Mouse (Mus musculus) stomach, adult 2 months (tissue): Measurements from ENCODE around the gene Usf1. TPM values are rescaled to one million over a fixed set of nuclear protein-coding genes. Genes with fewer than 3 reads are reported as not detected.

Experiments
- polyA plus RNA-seq: library from polyadenylated mRNA; depleted of rRNA; stranded (reverse); fragments of >200 nt; gene quantifications from 2 replicates; pipeline ENCODE4 v1.2.3, GENCODE M21; 2012; rRNA removed

Usf1 gene
- 35.3 and 39.4 TPM in 2 replicates for polyA plus RNA-seq

GRCm38 (mm10) chr1:171410947-171411484 lies at the start of gene Usf1:
Usf1 (plus strand) TSS chr1:171411313.

GRCm38 (mm10) chr1:171369845-171370556 lies 41.1 kb upstream of the Usf1 start, which contains the start of gene Nectin4:
Nectin4 (plus strand) TSS chr1:171370099.

GRCm38 (mm10) chr1:171388376-171389102 lies 22.6 kb upstream of the Usf1 start, which contains the start of gene Arhgap30:
Arhgap30 (plus strand) TSS chr1:171388954.

DNA sequence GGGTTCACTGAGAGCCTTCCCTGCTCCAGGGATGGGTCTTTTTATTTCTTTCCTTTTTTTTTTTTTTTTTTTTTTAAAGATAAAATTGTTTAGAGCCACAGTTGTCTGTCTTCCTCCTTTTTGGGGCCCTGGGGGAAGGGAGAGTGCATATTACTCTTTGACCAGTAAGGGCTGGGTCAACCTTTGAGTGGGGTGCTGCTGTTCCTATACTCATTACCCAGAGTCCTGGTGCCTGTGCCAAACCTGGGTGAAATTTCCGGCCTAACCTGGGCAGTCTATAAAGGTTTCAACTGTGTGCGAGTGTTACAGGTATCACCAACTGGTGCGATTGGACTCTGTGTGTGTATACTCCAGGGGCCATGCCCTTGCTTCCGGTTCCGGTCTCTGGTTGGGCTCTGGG lies 7.5 kb downstream of the Usf1 start, which contains the start of gene Tstd1:
Gene Tstd1 (plus strand): TSS at position 213 of the 400 bp plus-strand sequence.

DNA sequence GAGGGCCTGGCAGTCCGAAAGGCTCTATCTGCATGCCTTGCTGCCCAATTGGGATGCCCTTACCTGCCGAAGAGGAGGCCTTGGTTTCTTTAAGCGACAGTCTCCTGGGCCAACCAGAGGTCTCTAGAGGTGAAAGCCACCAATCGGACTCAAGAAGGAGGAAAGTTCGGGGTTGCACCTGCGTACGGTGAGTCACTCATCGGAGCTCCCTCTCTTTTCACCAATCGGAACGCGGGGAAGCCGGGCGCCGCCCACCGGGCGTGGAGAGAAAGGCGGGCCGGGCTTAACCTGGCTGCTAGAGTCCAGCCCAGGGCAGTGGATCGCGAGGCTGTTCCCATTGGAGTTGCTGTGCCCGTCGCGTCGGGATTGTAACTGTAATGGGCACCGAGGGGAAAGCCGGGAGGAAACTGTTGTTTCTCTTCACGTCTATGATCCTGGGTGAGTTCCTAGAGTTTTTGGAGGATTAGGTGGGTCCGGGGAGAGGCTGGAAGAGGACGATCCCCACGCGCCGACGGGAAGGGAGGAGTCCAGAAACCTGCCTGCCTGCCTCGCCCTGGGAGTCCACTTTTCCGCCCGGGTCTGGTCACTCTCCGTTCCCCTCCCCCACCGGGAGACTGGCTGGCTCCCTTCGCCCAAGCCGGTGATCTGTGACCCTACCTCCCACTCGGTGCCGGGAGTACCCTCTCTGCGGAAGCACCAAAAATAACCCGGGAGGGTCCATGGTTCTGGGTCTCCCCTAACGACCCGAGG lies 26.3 kb downstream of the Usf1 start, which contains the start of gene F11r:
Gene F11r (plus strand): TSS at position 272 of the 750 bp plus-strand sequence.

Other genes starting within 250 kb of the Usf1 start
- 41.3 and 54.6 TPM in 2 replicates for gene Pcp4l1, start 215.0 kb upstream of the Usf1 start, polyA plus RNA-seq
- 0.04 and 0.11 TPM in 2 replicates for gene Nr1i3, start 197.3 kb upstream of the Usf1 start, polyA plus RNA-seq
- gene Tomm40l, start 188.8 kb upstream of the Usf1 start, polyA plus RNA-seq, result 20.4 and 21.3 TPM in 2 replicates
- 0.42 and 1.5 TPM in 2 replicates for gene Apoa2, start 186.3 kb upstream of the Usf1 start, polyA plus RNA-seq
- 16.4 and 22.5 TPM in 2 replicates for gene Fcer1g, start 176.9 kb upstream of the Usf1 start, polyA plus RNA-seq
- 2.8 and 2.9 TPM in 2 replicates for gene Adamts4, start 160.9 kb upstream of the Usf1 start, polyA plus RNA-seq
- gene Ndufs2, start 159.9 kb upstream of the Usf1 start, polyA plus RNA-seq, result 62.4 and 62.6 TPM in 2 replicates
- 40.4 and 47.1 TPM in 2 replicates for gene B4galt3, start 141.0 kb upstream of the Usf1 start, polyA plus RNA-seq
- gene Ppox, start 130.1 kb upstream of the Usf1 start, polyA plus RNA-seq, result 16.4 and 17.4 TPM in 2 replicates
- 19.0 and 19.2 TPM in 2 replicates for gene Usp21, start 123.3 kb upstream of the Usf1 start, polyA plus RNA-seq
- 8.7 and 9.2 TPM in 2 replicates for gene Ufc1, start 116.3 kb upstream of the Usf1 start, polyA plus RNA-seq
- gene Dedd, start 82.2 kb upstream of the Usf1 start, polyA plus RNA-seq, result 16.3 and 18.4 TPM in 2 replicates
- 39.2 and 41.0 TPM in 2 replicates for gene Nit1, start 65.7 kb upstream of the Usf1 start, polyA plus RNA-seq
- gene Pfdn2, start 65.6 kb upstream of the Usf1 start, polyA plus RNA-seq, result 1.2 and 1.9 TPM in 2 replicates
- gene Klhdc9, start 50.5 kb upstream of the Usf1 start, polyA plus RNA-seq, result 0.18 and 0.57 TPM in 2 replicates
- 10.8 and 11.6 TPM in 2 replicates for gene Nectin4, start 41.2 kb upstream of the Usf1 start, polyA plus RNA-seq
- gene Arhgap30, start 22.4 kb upstream of the Usf1 start, polyA plus RNA-seq, result 1.1 and 1.5 TPM in 2 replicates
- 26.3 and 54.4 TPM in 2 replicates for gene Tstd1, start 7.6 kb downstream of the Usf1 start, polyA plus RNA-seq
- 43.0 and 50.4 TPM in 2 replicates for gene F11r, start 26.2 kb downstream of the Usf1 start, polyA plus RNA-seq
- gene Alyref2, start 92.2 kb downstream of the Usf1 start, polyA plus RNA-seq, result 0.88 and 2.0 TPM in 2 replicates
- 2.5 and 36.8 TPM in 2 replicates for gene Itln1, start 124.0 kb downstream of the Usf1 start, polyA plus RNA-seq
- 0.10 TPM in 1 of 2 replicates, not detected in the other for gene Cd244a, start 147.9 kb downstream of the Usf1 start, polyA plus RNA-seq
- 0.12 and 0.25 TPM in 2 replicates for gene Ly9, start 196.1 kb downstream of the Usf1 start, polyA plus RNA-seq
- 0.05 and 0.23 TPM in 2 replicates for gene Slamf7, start 241.7 kb downstream of the Usf1 start, polyA plus RNA-seq